Mouse (Mus musculus): ENCODE measurements at regions not wholly inside any gene's neighbourhood (a gene's known extent, or its start where the extent isn't known, plus 50 kb on each side); places are given as distances from the start of the nearest gene placed in this dataset.
"Not testable (repeated sequence)": the region's sequence is repeated elsewhere in the genome, so short reads cannot be mapped to it uniquely, and the experiment has no call there.

- DNase-seq (ENCODE audit: low spot score in 2 of 2): peak in 1 of 2 experiments; percentile 69
Measured at GRCm38 (mm10) chr8:19976461-19976860, 73.3 kb downstream of the Gm31371 start.

GRCm38 (mm10) chr8:19979536-19980345 lies 76.5 kb downstream of the Gm31371 start:
- DNase-seq (ENCODE audit: low spot score in 2 of 2): peak; percentile 49 to 75

GRCm38 (mm10) chr8:19980346-19980726 lies 77.1 kb downstream of the Gm31371 start:
- DNase-seq (ENCODE audit: low spot score in 2 of 2): peak in 1 of 2 experiments; percentile 16

GRCm38 (mm10) chr8:20008106-20008505 lies 104.9 kb downstream of the Gm31371 start:
- DNase-seq (ENCODE audit: low spot score in 2 of 2): peak; percentile 54 to 84

- DNase-seq (ENCODE audit: low spot score in 2 of 2): not testable (repeated sequence)
Measured at GRCm38 (mm10) chr8:20010947-20011346, 107.8 kb downstream of the Gm31371 start.

- DNase-seq (ENCODE audit: low spot score in 2 of 2): not testable (repeated sequence)
Measured at GRCm38 (mm10) chr8:20013278-20013677, 110.1 kb downstream of the Gm31371 start.

- not testable (repeated sequence) for DNase-seq (ENCODE audit: low spot score in 2 of 2)
Measured at GRCm38 (mm10) chr8:20014451-20015130, 111.4 kb downstream of the Gm31371 start.

GRCm38 (mm10) chr8:20015411-20016081 lies 112.4 kb downstream of the Gm31371 start:
- DNase-seq (ENCODE audit: low spot score in 2 of 2): not testable (repeated sequence)

GRCm38 (mm10) chr8:20016082-20016840 lies 113.1 kb downstream of the Gm31371 start:
- peak; percentile 64 to 84 for DNase-seq (ENCODE audit: low spot score in 2 of 2)

GRCm38 (mm10) chr8:20025521-20025920 lies 122.3 kb downstream of the Gm31371 start:
- not testable (repeated sequence) for DNase-seq (ENCODE audit: low spot score in 2 of 2)

GRCm38 (mm10) chr8:20027956-20028355 lies 124.8 kb downstream of the Gm31371 start:
- DNase-seq (ENCODE audit: low spot score in 2 of 2): peak; percentile 49 to 88

- DNase-seq (ENCODE audit: low spot score in 2 of 2): peak; percentile 29 to 78
Measured at GRCm38 (mm10) chr8:20030131-20030530, 126.9 kb downstream of the Gm31371 start.

- DNase-seq (ENCODE audit: low spot score in 2 of 2): peak; percentile 18 to 59
Measured at GRCm38 (mm10) chr8:20057626-20058025, 154.4 kb downstream of the Gm31371 start.

- not testable (repeated sequence) for DNase-seq (ENCODE audit: low spot score in 2 of 2)
Measured at GRCm38 (mm10) chr8:20098121-20098520, 194.9 kb downstream of the Gm31371 start.

GRCm38 (mm10) chr8:20100241-20100640 lies 197.0 kb downstream of the Gm31371 start:
- peak in 1 of 2 experiments; percentile 64 for DNase-seq (ENCODE audit: low spot score in 2 of 2)

- DNase-seq (ENCODE audit: low spot score in 2 of 2): not testable (repeated sequence)
Measured at GRCm38 (mm10) chr8:20102374-20102773, 199.2 kb downstream of the Gm31371 start.

GRCm38 (mm10) chr8:20107154-20107553 lies 204.0 kb downstream of the Gm31371 start:
- peak in 1 of 2 experiments; percentile 61 for DNase-seq (ENCODE audit: low spot score in 2 of 2)

- peak; percentile 41 to 62 for DNase-seq (ENCODE audit: low spot score in 2 of 2)
Measured at GRCm38 (mm10) chr8:20116785-20117184, 213.6 kb downstream of the Gm31371 start.

- DNase-seq (ENCODE audit: low spot score in 2 of 2): peak in 1 of 2 experiments; percentile 77
Measured at GRCm38 (mm10) chr8:20119581-20119980, 216.4 kb downstream of the Gm31371 start.

GRCm38 (mm10) chr8:20120186-20120585 lies 217.0 kb downstream of the Gm31371 start:
- DNase-seq (ENCODE audit: low spot score in 2 of 2): not testable (repeated sequence)

GRCm38 (mm10) chr8:20121391-20121909 lies 218.3 kb downstream of the Gm31371 start:
- DNase-seq (ENCODE audit: low spot score in 2 of 2): not testable (repeated sequence)

All from urinary bladder, postnatal 4 days (tissue).